Mouse (Mus musculus): ENCODE data around the gene Plekha5. TPM values are rescaled to one million over a fixed set of nuclear protein-coding genes. Genes with fewer than 3 reads are reported as not detected.
"Not testable (repeated sequence)": the region's sequence is repeated elsewhere in the genome, so short reads cannot be mapped to it uniquely, and the experiment has no call there.

The Plekha5 gene
- polyA plus RNA-seq, 1 experiment from 2014 or later: 33.5 TPM

DNA sequence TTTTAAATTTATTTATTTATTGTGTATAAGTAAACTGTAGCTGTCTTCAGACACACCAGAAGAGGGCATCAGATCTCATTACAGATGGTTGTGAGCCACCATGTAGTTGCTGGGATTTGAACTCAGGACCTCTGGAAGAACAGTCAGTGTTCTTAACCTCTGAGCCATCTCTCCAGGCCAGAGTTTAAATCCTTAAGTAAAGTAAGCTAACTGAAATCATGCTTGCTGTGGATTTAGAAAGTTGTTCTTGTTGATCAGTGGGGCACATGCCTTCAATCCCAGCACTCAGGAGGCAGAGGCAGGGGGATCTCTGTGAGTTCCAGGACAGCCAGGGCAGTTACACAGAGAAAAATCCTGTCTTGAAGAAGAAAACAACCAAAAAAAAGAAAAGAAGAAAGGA is 155.1 kb downstream of the Plekha5 start:
- H3K4me2 ChIP-seq (ENCODE audit: low read length); H3K4me1 ChIP-seq (ENCODE audit: control insufficient read depth, insufficient read depth, low read length); H3K9ac ChIP-seq (ENCODE audit: low read depth, low read length); H3K9me3 ChIP-seq (replicated peaks; ENCODE audit: control insufficient read depth, low read length, poor library complexity, severe bottlenecking); H3K27me3 ChIP-seq (ENCODE audit: control insufficient read depth, insufficient read depth, low read depth, low read length); H3K27ac ChIP-seq (ENCODE audit: low read length); H3K4me3 ChIP-seq (ENCODE audit: low read depth, low read length); ATAC-seq: not testable (repeated sequence)
- peaks cover 15% of the 10 kb centered on the region for H3K36me3 ChIP-seq (ENCODE audit: control insufficient read depth, insufficient read depth, low read length)

DNA sequence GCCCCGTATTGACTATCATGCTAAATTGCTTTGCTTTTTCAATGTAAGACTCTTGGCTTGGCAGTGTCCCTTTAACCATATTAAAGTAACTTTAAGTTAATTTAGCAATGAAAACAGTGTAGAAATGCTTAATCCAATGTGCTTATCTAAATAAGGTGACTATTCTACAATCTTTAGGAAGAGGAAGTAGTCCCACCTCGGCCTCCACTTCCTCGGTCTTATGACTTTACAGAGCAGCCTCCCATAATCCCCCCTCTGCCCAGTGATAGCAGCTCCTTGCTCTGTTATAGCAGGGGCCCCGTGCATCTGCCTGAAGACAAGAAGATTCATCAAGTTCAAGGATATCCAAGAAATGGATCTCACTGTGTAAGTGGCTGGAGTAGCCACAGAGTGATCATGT is 156.3 kb downstream of the Plekha5 start:
- H3K27ac ChIP-seq (ENCODE audit: low read length): no peak overlapping the region
- H3K4me1 ChIP-seq (ENCODE audit: control insufficient read depth, insufficient read depth, low read length): no peaks in the 10 kb centered on the region
- no peak overlapping the region for H3K4me3 ChIP-seq (ENCODE audit: low read depth, low read length)
- 84% methylated on average over 4 of the region's 4 CpGs for WGBS
- no peak for ATAC-seq
- no peaks in the 10 kb centered on the region for H3K27me3 ChIP-seq (ENCODE audit: control insufficient read depth, insufficient read depth, low read depth, low read length)
- H3K9me3 ChIP-seq (replicated peaks; ENCODE audit: control insufficient read depth, low read length, poor library complexity, severe bottlenecking): no peaks in the 10 kb centered on the region
- peaks cover 17% of the 10 kb centered on the region for H3K36me3 ChIP-seq (ENCODE audit: control insufficient read depth, insufficient read depth, low read length)
- H3K4me2 ChIP-seq (ENCODE audit: low read length): no peak overlapping the region
- no peak overlapping the region for H3K9ac ChIP-seq (ENCODE audit: low read depth, low read length)

DNA sequence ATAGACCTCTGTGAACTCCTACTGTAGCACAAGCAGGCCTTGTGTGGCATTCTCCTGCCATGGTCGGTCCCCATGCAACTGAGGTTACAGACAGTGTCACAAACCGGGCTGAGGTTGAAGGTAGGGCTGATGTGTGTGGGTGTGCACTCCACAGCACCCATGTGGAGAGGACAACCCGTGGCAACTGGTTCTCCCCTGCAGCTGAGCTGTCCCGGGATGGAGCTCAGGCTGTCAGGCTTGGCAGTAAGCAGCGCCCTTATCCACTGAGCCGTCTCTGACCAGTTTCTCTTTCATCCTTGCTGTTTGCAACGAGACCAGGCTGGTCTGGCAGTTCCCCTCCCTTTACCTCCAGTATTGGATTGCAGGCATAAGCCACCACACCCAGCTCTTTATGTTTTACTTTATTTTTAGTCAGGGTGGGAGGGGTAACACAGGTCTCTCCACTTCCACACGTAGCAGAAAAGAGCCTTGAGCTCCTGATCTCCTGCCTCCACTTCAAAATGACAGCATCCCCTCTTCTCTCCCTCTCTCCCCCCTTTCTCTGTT is 162.9 kb downstream of the Plekha5 start:
- 83% methylated on average over 8 of the region's 8 CpGs for WGBS
- H3K4me3 ChIP-seq (ENCODE audit: low read depth, low read length): no peak overlapping the region
- peaks cover 54% of the 10 kb centered on the region for H3K36me3 ChIP-seq (ENCODE audit: control insufficient read depth, insufficient read depth, low read length)

DNA sequence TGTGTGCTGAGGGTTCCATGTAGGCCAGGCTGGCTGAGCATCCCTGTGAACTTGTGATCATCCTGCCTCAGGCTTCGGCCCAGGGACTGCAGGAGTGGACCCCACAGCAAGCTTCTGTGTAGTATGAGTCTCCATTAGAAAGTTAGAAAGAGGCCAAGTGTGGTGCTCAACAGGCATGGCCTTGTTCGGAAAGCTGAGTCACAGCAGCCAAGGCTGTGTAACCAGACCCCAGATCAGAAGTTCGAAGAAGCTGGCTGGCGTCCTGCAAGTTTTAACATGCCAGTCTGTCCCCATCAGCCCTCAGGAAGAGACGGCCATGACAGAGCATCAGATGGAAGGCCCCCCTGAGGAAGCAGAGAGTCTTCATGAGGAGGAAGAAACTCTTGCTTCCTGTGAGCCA is 167.5 kb downstream of the Plekha5 start:
- H3K27ac ChIP-seq (ENCODE audit: low read length): no peak overlapping the region
- ATAC-seq: no peak
- H3K9me3 ChIP-seq (replicated peaks; ENCODE audit: control insufficient read depth, low read length, poor library complexity, severe bottlenecking): no peaks in the 10 kb centered on the region
- H3K36me3 ChIP-seq (ENCODE audit: control insufficient read depth, insufficient read depth, low read length): peaks cover 54% of the 10 kb centered on the region
- 92% methylated on average over 5 of the region's 5 CpGs for whole genome bisulfite sequencing
- no peaks in the 10 kb centered on the region for H3K27me3 ChIP-seq (ENCODE audit: control insufficient read depth, insufficient read depth, low read depth, low read length)
- no peak overlapping the region for H3K4me2 ChIP-seq (ENCODE audit: low read length)
- no peaks in the 10 kb centered on the region for H3K4me1 ChIP-seq (ENCODE audit: control insufficient read depth, insufficient read depth, low read length)
- no peak overlapping the region for H3K9ac ChIP-seq (ENCODE audit: low read depth, low read length)
- H3K4me3 ChIP-seq (ENCODE audit: low read depth, low read length): no peak overlapping the region

More for the DNA sequence above, 162.9 kb downstream of the Plekha5 start:
- Histone ChIP-seq H3K4me2 (ENCODE audit: low read length) (no peak overlapping the region), H3K27ac (ENCODE audit: low read length) (no peak overlapping the region), H3K27me3 (ENCODE audit: control insufficient read depth, insufficient read depth, low read depth, low read length) (no peaks in the 10 kb centered on the region), H3K4me1 (ENCODE audit: control insufficient read depth, insufficient read depth, low read length) (no peaks in the 10 kb centered on the region), H3K9me3 (replicated peaks; ENCODE audit: control insufficient read depth, low read length, poor library complexity, severe bottlenecking) (no peaks in the 10 kb centered on the region), H3K9ac (ENCODE audit: low read depth, low read length) (no peak overlapping the region)
- ATAC-seq: no peak

DNA sequence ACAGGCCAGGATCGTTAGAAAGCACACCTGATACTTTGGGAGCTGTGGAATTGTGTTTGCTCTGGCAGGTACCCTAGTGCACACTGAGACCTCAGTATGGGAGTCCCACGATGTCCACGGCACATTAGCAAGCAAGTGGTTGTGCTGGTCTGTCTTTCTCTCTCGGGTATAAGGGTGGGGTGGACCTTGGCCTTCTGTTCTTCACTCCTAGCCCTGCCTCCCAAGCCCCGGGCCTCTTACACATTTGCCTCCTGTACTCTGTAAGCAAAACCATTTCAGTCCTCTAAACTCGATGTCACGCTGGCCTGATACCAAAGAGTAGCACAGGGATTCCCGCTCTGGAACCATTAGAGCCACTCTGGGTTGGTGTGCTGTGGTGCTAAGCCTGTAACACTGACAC is 168.9 kb downstream of the Plekha5 start:
- Histone ChIP-seq H3K4me1 (ENCODE audit: control insufficient read depth, insufficient read depth, low read length) (0 out of 2 replicates have a peak, but pooled peaks cover 2% of the 10 kb centered on the region), H3K9me3 (replicated peaks; ENCODE audit: control insufficient read depth, low read length, poor library complexity, severe bottlenecking) (no peaks in the 10 kb centered on the region), H3K36me3 (ENCODE audit: control insufficient read depth, insufficient read depth, low read length) (peaks cover 46% of the 10 kb centered on the region), H3K27me3 (ENCODE audit: control insufficient read depth, insufficient read depth, low read depth, low read length) (no peaks in the 10 kb centered on the region), H3K9ac (ENCODE audit: low read depth, low read length) (no peak overlapping the region), H3K4me3 (ENCODE audit: low read depth, low read length) (no peak overlapping the region), H3K27ac (ENCODE audit: low read length) (no peak overlapping the region), H3K4me2 (ENCODE audit: low read length) (no peak overlapping the region)
- no peak for ATAC-seq
- 89% methylated on average over 8 of the region's 8 CpGs for WGBS

DNA sequence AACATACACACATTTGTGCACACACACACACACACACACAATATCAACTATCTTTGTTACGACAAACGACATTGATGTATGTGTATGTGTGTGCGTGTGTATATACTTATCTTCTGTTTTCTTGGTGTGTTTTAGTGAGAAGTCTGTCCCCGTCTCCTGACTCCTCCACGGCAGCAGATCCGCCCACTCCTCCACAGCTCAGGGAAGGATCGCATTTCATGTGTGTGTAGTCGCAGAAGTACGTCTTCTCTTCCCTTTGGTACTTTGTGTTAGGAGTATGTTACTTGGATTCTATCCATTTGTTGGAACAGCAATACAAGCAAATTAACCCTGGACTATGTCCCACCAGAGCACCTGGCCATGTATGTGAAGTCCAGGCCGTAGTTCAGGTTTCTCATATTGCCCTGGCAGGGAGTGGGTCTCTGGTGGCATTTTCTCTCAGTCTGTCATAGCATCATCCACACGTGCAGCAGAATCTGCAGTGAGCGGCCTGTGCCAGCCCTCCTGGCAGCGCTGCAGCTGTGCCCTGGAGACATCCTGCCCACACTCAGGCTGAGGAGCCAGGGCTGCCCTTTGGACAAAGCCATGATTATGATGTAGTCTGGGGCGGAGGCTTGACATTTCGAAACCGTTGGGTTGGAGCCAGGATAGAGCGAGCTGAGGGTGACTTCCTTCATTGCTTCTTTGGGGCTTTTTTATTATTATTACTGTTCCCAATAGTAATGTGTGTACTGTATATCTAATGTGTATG is 169.7 kb downstream of the Plekha5 start:
- no peak overlapping the region for H3K27ac ChIP-seq (ENCODE audit: low read length)
- H3K9ac ChIP-seq (ENCODE audit: low read depth, low read length): no peak overlapping the region
- H3K36me3 ChIP-seq (ENCODE audit: control insufficient read depth, insufficient read depth, low read length): peaks cover 39% of the 10 kb centered on the region
- H3K4me3 ChIP-seq (ENCODE audit: low read depth, low read length): no peak overlapping the region
- no peaks in the 10 kb centered on the region for H3K9me3 ChIP-seq (replicated peaks; ENCODE audit: control insufficient read depth, low read length, poor library complexity, severe bottlenecking)
- 0 out of 2 replicates have a peak, but pooled peaks cover 6% of the 10 kb centered on the region for H3K4me1 ChIP-seq (ENCODE audit: control insufficient read depth, insufficient read depth, low read length)
- 84% methylated on average over 17 of the region's 17 CpGs for WGBS
- ATAC-seq: 0 out of 2 replicates have a peak, but pooled peaks have one; percentile 12
- no peak overlapping the region for H3K4me2 ChIP-seq (ENCODE audit: low read length)
- no peaks in the 10 kb centered on the region for H3K27me3 ChIP-seq (ENCODE audit: control insufficient read depth, insufficient read depth, low read depth, low read length)

DNA sequence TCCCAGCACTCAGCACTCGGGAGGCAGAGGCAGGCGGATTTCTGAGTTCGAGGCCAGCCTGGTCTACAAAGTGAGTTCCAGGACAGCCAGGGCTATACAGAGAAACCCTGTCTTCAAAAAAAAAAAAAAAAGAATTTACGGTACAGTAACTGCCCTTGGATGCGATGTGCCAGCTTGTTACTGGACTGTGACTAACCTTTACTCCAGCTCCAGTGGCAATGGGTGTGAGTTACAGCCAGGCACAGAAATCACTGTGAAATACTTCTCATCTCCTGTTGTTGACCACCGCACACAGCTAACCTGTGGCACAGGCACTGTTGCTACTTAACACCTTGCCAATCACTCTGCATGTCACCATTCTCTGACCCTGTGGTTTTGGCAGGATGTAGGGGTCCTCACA is 171.7 kb downstream of the Plekha5 start:
- H3K9ac ChIP-seq (ENCODE audit: low read depth, low read length); H3K27me3 ChIP-seq (ENCODE audit: control insufficient read depth, insufficient read depth, low read depth, low read length); H3K4me1 ChIP-seq (ENCODE audit: control insufficient read depth, insufficient read depth, low read length); H3K9me3 ChIP-seq (replicated peaks; ENCODE audit: control insufficient read depth, low read length, poor library complexity, severe bottlenecking); H3K4me3 ChIP-seq (ENCODE audit: low read depth, low read length); ATAC-seq; H3K4me2 ChIP-seq (ENCODE audit: low read length); H3K27ac ChIP-seq (ENCODE audit: low read length): not testable (repeated sequence)
- WGBS: 94% methylated on average over 6 of the region's 6 CpGs
- peaks cover 29% of the 10 kb centered on the region for H3K36me3 ChIP-seq (ENCODE audit: control insufficient read depth, insufficient read depth, low read length)

DNA sequence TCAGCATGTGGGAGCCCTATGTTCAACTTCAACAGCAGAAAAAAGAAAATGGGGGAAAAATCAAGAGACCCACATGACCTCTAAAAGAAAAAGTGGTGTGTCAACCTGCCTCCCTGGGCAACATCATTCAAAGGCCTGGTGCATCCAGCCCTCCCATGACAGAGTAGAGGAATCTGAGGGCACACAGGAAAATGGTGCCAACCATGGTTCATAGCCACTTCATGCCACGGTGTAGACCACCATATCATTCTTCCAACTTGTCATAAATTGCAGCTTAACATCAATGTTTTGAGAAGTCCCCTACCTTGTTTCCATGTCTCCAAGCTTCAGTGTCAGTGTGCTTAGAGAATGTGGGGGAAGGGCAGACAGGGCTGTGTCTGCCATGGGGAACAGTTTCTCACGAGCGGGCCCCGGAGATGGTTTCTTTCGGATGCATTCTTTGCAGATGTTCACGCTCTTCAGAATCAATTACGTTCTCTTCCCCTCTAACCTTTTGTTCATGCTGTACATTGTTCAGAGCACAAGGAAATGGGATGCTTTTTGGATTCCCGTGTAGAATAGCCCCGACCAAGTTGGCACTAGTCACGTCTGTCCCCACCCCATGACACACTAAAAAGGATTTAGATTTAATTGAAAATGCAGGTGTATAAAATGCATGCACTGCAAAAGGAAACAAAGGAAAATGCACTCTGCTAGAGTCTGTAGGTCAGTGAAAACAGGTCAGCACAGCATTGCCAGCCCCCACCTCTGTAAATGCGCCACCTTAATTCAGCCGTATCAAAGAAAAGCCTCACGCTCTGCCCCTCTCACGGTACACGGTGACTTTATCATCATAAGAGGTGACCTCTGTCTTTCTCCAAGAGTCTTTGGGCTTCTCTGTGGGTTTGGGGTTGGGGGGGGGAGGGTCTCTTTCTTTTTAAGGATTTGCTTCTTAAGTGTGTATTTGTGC is 173.8 kb downstream of the Plekha5 start:
- ATAC-seq: peak; percentile 64
- Histone ChIP-seq H3K9ac (ENCODE audit: low read depth, low read length) (no peak overlapping the region), H3K4me3 (ENCODE audit: low read depth, low read length) (no peak overlapping the region), H3K4me2 (ENCODE audit: low read length) (no peak overlapping the region), H3K27me3 (ENCODE audit: control insufficient read depth, insufficient read depth, low read depth, low read length) (no peaks in the 10 kb centered on the region), H3K4me1 (ENCODE audit: control insufficient read depth, insufficient read depth, low read length) (0 out of 2 replicates have a peak, but pooled peaks cover 6% of the 10 kb centered on the region), H3K9me3 (replicated peaks; ENCODE audit: control insufficient read depth, low read length, poor library complexity, severe bottlenecking) (no peaks in the 10 kb centered on the region), H3K36me3 (ENCODE audit: control insufficient read depth, insufficient read depth, low read length) (peaks cover 15% of the 10 kb centered on the region), H3K27ac (ENCODE audit: low read length) (no peak overlapping the region)
- WGBS: 25% methylated on average over 15 of the region's 15 CpGs

Measured in midbrain, embryonic 16.5 days (tissue).